Mouse (Mus musculus) lung, postnatal 14 days (tissue): ENCODE measurements around the gene Smox.
"Not testable (repeated sequence)": the region's sequence is repeated elsewhere in the genome, so short reads cannot be mapped to it uniquely, and the experiment has no call there.

Experiments
- DNase-seq: peaks from one replicate; pipeline ENCODE4 v3.0.0; 2021

Gene Smox

GRCm38 (mm10) chr2:131491196-131491595, at the start of gene Smox:
TSS of gene Smox (plus strand) at chr2:131491496.
- DNase-seq, result no peak

GRCm38 (mm10) chr2:131443084-131443890, 48.0 kb upstream of the Smox start:
- no peak for DNase-seq

GRCm38 (mm10) chr2:131443891-131444190, 47.5 kb upstream of the Smox start:
- DNase-seq, result no peak

- DNase-seq, result no peak
These were observed 44.8 kb upstream of the Smox start for GRCm38 (mm10) chr2:131446416-131446982.

- no peak for DNase-seq
These were observed 43.5 kb upstream of the Smox start for GRCm38 (mm10) chr2:131447566-131448330.

GRCm38 (mm10) chr2:131448353-131448752, 42.9 kb upstream of the Smox start:
- DNase-seq, result no peak

- no peak for DNase-seq
These were observed 41.6 kb upstream of the Smox start for GRCm38 (mm10) chr2:131449720-131450119.

- DNase-seq, result no peak
These were observed 40.8 kb upstream of the Smox start for GRCm38 (mm10) chr2:131450491-131450890.

- DNase-seq, result peak; percentile 53
These were observed 33.6 kb upstream of the Smox start for GRCm38 (mm10) chr2:131457728-131458127.

- peak; percentile 57 for DNase-seq
These were observed 30.2 kb upstream of the Smox start for GRCm38 (mm10) chr2:131460946-131461682.

GRCm38 (mm10) chr2:131462991-131463390, 28.3 kb upstream of the Smox start:
- no peak for DNase-seq

- no peak for DNase-seq
These were observed 27.1 kb upstream of the Smox start for GRCm38 (mm10) chr2:131464147-131464546.

GRCm38 (mm10) chr2:131466732-131467131, 24.6 kb upstream of the Smox start:
- DNase-seq, result no peak

- peak; percentile 24 for DNase-seq
These were observed 21.4 kb upstream of the Smox start for GRCm38 (mm10) chr2:131469916-131470315.

- DNase-seq, result no peak
These were observed 17.5 kb upstream of the Smox start for GRCm38 (mm10) chr2:131473749-131474148.

GRCm38 (mm10) chr2:131477105-131477504, 14.2 kb upstream of the Smox start:
- not testable (repeated sequence) for DNase-seq

- DNase-seq, result no peak
These were observed 13.4 kb upstream of the Smox start for GRCm38 (mm10) chr2:131477917-131478316.

GRCm38 (mm10) chr2:131478349-131478748, 12.9 kb upstream of the Smox start:
- DNase-seq, result no peak

GRCm38 (mm10) chr2:131478916-131479315, 12.4 kb upstream of the Smox start:
- no peak for DNase-seq

- no peak for DNase-seq
These were observed 9.6 kb upstream of the Smox start for GRCm38 (mm10) chr2:131481733-131482132.

GRCm38 (mm10) chr2:131482478-131482877, 8.8 kb upstream of the Smox start:
- no peak for DNase-seq

- DNase-seq, result no peak
These were observed 7.7 kb upstream of the Smox start for GRCm38 (mm10) chr2:131483562-131483961.

- DNase-seq, result no peak
These were observed 7.1 kb upstream of the Smox start for GRCm38 (mm10) chr2:131484182-131484581.
